Mouse (Mus musculus): ENCODE measurements around the gene Poln.

GRCm38 (mm10) chr5:34185051-34185580 lies 15.9 kb upstream of the Poln start:
- no peak for TF ChIP-seq CTCF (IDR thresholded peaks at IDR 0.05; ENCODE audit: extremely low read depth, insufficient read depth, insufficient read length, insufficient replicate concordance)
- no peak for TF ChIP-seq POLR2A (IDR thresholded peaks at IDR 0.05; ENCODE audit: low read depth, low read length)
